Mouse (Mus musculus) liver, adult 2 months (tissue): ENCODE data around the gene Gpr137. TPM values are rescaled to one million over a fixed set of nuclear protein-coding genes. Genes with fewer than 3 reads are reported as not detected.

Source experiments
- DNase-seq: peaks from one replicate; pipeline ENCODE4 v3.0.0-alpha.2; 2011; ENCODE audit warnings: low read depth, low spot score; ENCODE audit errors: extremely low read depth
- H3K27ac ChIP-seq: fragments of 200-500 bp; replicated peaks from 2 replicates; pipeline ENCODE4 v1.5.1; 2012; ENCODE audit warnings: low read depth, mild to moderate bottlenecking, control low read depth, inconsistent platforms, low read length; ENCODE audit not compliant: insufficient read depth
- H3K27me3 ChIP-seq: fragments of 200-500 bp; 2 replicates; pipeline ENCODE4 v1.6.1; 2012; ENCODE audit warnings: mild to moderate bottlenecking, moderate library complexity, low read length, inconsistent platforms; ENCODE audit not compliant: control insufficient read depth, insufficient read depth
- H3K36me3 ChIP-seq: fragments of 200-500 bp; 2 replicates; pipeline ENCODE4 v1.6.1; 2012; ENCODE audit warnings: low read length, inconsistent platforms; ENCODE audit not compliant: control insufficient read depth, insufficient read depth
- H3K4me1 ChIP-seq: fragments of 200-500 bp; 2 replicates; pipeline ENCODE4 v1.6.1; 2011; ENCODE audit warnings: low read length; ENCODE audit not compliant: control insufficient read depth, insufficient read depth
- H3K4me3 ChIP-seq: fragments of 200-500 bp; 2 replicates; pipeline ENCODE4 v1.5.1; 2011; ENCODE audit warnings: low read depth, mild to moderate bottlenecking, control low read depth, low read length, moderate library complexity; ENCODE audit not compliant: insufficient read depth
- H3K79me2 ChIP-seq: fragments of 200-500 bp; 2 replicates; pipeline ENCODE4 v1.6.1; 2012; ENCODE audit warnings: inconsistent platforms, mild to moderate bottlenecking, low read length, moderate library complexity; ENCODE audit not compliant: control insufficient read depth, insufficient read depth
- H3K9ac ChIP-seq: fragments of 200-500 bp; 2 replicates; pipeline ENCODE4 v1.6.1; 2012; ENCODE audit warnings: low read depth, mild to moderate bottlenecking, control low read depth, inconsistent platforms, low read length
- CTCF ChIP-seq: fragments of 200-500 bp; IDR thresholded peaks from 2 replicates; pipeline ENCODE4 v1.5.1; 2011; ENCODE audit warnings: low read depth, low read length, control low read depth
- POLR2A ChIP-seq: fragments of 200-500 bp; IDR thresholded peaks from 2 replicates; pipeline ENCODE4 v1.6.1; 2011; ENCODE audit warnings: low read length, control low read depth; ENCODE audit not compliant: insufficient read depth; ENCODE audit errors: extremely low read depth
- WGBS: fragments of 180-500 bp; shearing (Covaris S2); methylation state at CpG from one replicate; pipeline ENCODE4 v1.1.7; 2018; 5-methylcytosine and 5-hydroxymethylcytosine counted together
- polyA plus RNA-seq: library from polyadenylated mRNA; depleted of rRNA; stranded (reverse); fragments of >200 nt; gene quantifications from 2 replicates; pipeline ENCODE4 v1.2.3, GENCODE M21; 2012; rRNA removed
- total RNA-seq: library from RNA; depleted of rRNA; stranded (reverse); fragments of >200 nt; gene quantifications from 2 replicates; pipeline ENCODE4 v1.2.3, GENCODE M21; 2014; rRNA removed

The Gpr137 gene
- total and polyA plus RNA-seq, 2 experiments = 12.3 to 61.1 TPM

GRCm38 (mm10) chr19:6892512-6892911 is 49.8 kb downstream of the Gpr137 start:
- 72% methylated on average over 4 of the region's 4 CpGs for WGBS
- H3K27ac ChIP-seq = no peak overlapping the region
- no peaks in the 10 kb centered on the region for H3K4me1 ChIP-seq
- H3K27me3 ChIP-seq = no peaks in the 10 kb centered on the region
- no peaks in the 10 kb centered on the region for H3K36me3 ChIP-seq
- no peak overlapping the region for H3K9ac ChIP-seq
- no peak for DNase-seq
- TF ChIP-seq POLR2A (no peak), CTCF (no peak)
- no peaks in the 10 kb centered on the region for H3K79me2 ChIP-seq
- no peak overlapping the region for H3K4me3 ChIP-seq

Other genes with a start within 250 kb of the Gpr137 start
- 3.9 and 5.8 TPM in 2 replicates for gene Rps6ka4, start 101.8 kb downstream of the Gpr137 start, total RNA-seq
- 7.8 and 8.4 TPM in 2 replicates for gene Rps6ka4, start 101.8 kb downstream of the Gpr137 start, polyA plus RNA-seq
- 0.60 and 1.4 TPM in 2 replicates for gene Ccdc88b, start 84.3 kb downstream of the Gpr137 start, total RNA-seq
- 1.9 TPM in 2 replicates for gene Ccdc88b, start 84.3 kb downstream of the Gpr137 start, polyA plus RNA-seq
- gene Trmt112, start 32.8 kb downstream of the Gpr137 start, total RNA-seq = 30.7 and 43.6 TPM in 2 replicates
- 89.7 and 101 TPM in 2 replicates for gene Trmt112, start 32.8 kb downstream of the Gpr137 start, polyA plus RNA-seq
- 403 and 615 TPM in 2 replicates for gene Prdx5, start 32.4 kb downstream of the Gpr137 start, total RNA-seq
- 364 and 379 TPM in 2 replicates for gene Prdx5, start 32.4 kb downstream of the Gpr137 start, polyA plus RNA-seq
- 25.9 and 27.7 TPM in 2 replicates for gene Esrra, start 20.7 kb downstream of the Gpr137 start, total RNA-seq
- gene Esrra, start 20.7 kb downstream of the Gpr137 start, polyA plus RNA-seq = 36.6 and 40.6 TPM in 2 replicates
- gene Catsperz, start 17.1 kb downstream of the Gpr137 start, total RNA-seq = not detected in 2 replicates
- not detected in 2 replicates for gene Catsperz, start 17.1 kb downstream of the Gpr137 start, polyA plus RNA-seq
- gene Kcnk4, start 8.0 kb downstream of the Gpr137 start, total RNA-seq = 0.07 TPM in 1 of 2 replicates, not detected in the other
- 0.05 TPM in 1 of 2 replicates, not detected in the other for gene Kcnk4, start 8.0 kb downstream of the Gpr137 start, polyA plus RNA-seq
- gene Bad, start 619 bp downstream of the Gpr137 start, total RNA-seq = 26.2 and 28.1 TPM in 2 replicates
- 38.7 and 40.3 TPM in 2 replicates for gene Bad, start 619 bp downstream of the Gpr137 start, polyA plus RNA-seq
- 14.0 and 24.0 TPM in 2 replicates for gene Ppp1r14b, start 32.5 kb upstream of the Gpr137 start, total RNA-seq
- gene Ppp1r14b, start 32.5 kb upstream of the Gpr137 start, polyA plus RNA-seq = 34.5 and 38.2 TPM in 2 replicates
- gene Plcb3, start 34.0 kb upstream of the Gpr137 start, total RNA-seq = 5.9 and 9.6 TPM in 2 replicates
- gene Plcb3, start 34.0 kb upstream of the Gpr137 start, polyA plus RNA-seq = 15.7 and 27.6 TPM in 2 replicates
- gene Fkbp2, start 38.0 kb upstream of the Gpr137 start, total RNA-seq = 66.2 and 92.8 TPM in 2 replicates
- gene Fkbp2, start 38.0 kb upstream of the Gpr137 start, polyA plus RNA-seq = 60.0 and 97.3 TPM in 2 replicates
- 1.9 and 3.2 TPM in 2 replicates for gene Vegfb, start 45.2 kb upstream of the Gpr137 start, total RNA-seq
- 16.8 and 20.4 TPM in 2 replicates for gene Vegfb, start 45.2 kb upstream of the Gpr137 start, polyA plus RNA-seq
- gene Dnajc4, start 50.1 kb upstream of the Gpr137 start, total RNA-seq = 11.2 and 13.3 TPM in 2 replicates
- gene Dnajc4, start 50.1 kb upstream of the Gpr137 start, polyA plus RNA-seq = 22.3 and 23.7 TPM in 2 replicates
- 14.4 and 16.4 TPM in 2 replicates for gene Nudt22, start 53.6 kb upstream of the Gpr137 start, total RNA-seq
- gene Nudt22, start 53.6 kb upstream of the Gpr137 start, polyA plus RNA-seq = 29.3 and 30.9 TPM in 2 replicates
- gene Trpt1, start 53.7 kb upstream of the Gpr137 start, total RNA-seq = 2.0 and 3.0 TPM in 2 replicates
- 7.0 and 7.9 TPM in 2 replicates for gene Trpt1, start 53.7 kb upstream of the Gpr137 start, polyA plus RNA-seq
- gene Fermt3, start 77.0 kb upstream of the Gpr137 start, total RNA-seq = 3.1 and 3.4 TPM in 2 replicates
- 3.2 and 6.3 TPM in 2 replicates for gene Fermt3, start 77.0 kb upstream of the Gpr137 start, polyA plus RNA-seq
- 44.9 and 49.4 TPM in 2 replicates for gene Stip1, start 97.5 kb upstream of the Gpr137 start, total RNA-seq
- 32.3 and 37.2 TPM in 2 replicates for gene Stip1, start 97.5 kb upstream of the Gpr137 start, polyA plus RNA-seq
- gene Macrod1, start 114.3 kb upstream of the Gpr137 start, total RNA-seq = 12.2 and 15.0 TPM in 2 replicates
- gene Macrod1, start 114.3 kb upstream of the Gpr137 start, polyA plus RNA-seq = 115 and 120 TPM in 2 replicates
- gene Flrt1, start 163.2 kb upstream of the Gpr137 start, total RNA-seq = 0.09 and 0.40 TPM in 2 replicates
- gene Flrt1, start 163.2 kb upstream of the Gpr137 start, polyA plus RNA-seq = 0.27 and 0.31 TPM in 2 replicates